Comparison of ENCODE assay signal across 1 mouse cellular context in the genomic region with DNA sequence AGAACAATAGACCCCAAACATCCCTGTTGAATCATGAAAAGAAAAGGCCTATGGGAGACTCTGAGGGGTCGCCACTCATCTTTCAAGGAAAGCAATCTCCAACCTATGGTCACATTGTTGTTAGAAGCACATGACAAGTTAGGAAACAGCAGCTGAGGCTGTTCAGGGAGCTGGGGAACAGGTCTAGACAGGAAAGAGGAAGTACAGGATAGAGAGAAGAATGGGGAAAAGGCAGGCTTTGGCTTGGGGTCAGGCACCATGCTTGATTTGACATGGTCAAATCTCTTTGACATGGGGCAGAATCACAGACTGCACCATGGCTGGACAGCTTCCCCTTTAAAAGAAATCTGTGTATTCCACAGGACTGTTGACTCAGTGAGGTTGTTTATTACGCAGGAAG.
TF ChIP-seq lines count a peak whose summit lies in the region.

No protein-coding gene starts in this region.

TF ChIP-seq in CH12.LX, 34 proteins besides CTCF, POLR2A, EP300 and RAD21 (continued from another document):
- no peak for TF ChIP-seq NELFE (IDR thresholded peaks at IDR 0.05; ENCODE audit: low read depth, low read length)
- no peak for TF ChIP-seq ZC3H11A (IDR thresholded peaks at IDR 0.05; ENCODE audit: low read depth, low read length)
- no peak for TF ChIP-seq KAT2A (IDR thresholded peaks at IDR 0.05; ENCODE audit: insufficient replicate concordance, low read length)
- no peak for TF ChIP-seq NRF1 (IDR thresholded peaks at IDR 0.05; ENCODE audit: low read depth, low read length)
- TF ChIP-seq MXI1 (IDR thresholded peaks at IDR 0.05; ENCODE audit: low read depth, low read length), result no peak
- no peak for TF ChIP-seq BHLHE40 (IDR thresholded peaks at IDR 0.05; ENCODE audit: low read depth, low read length)
- no peak for TF ChIP-seq ZMIZ1 (IDR thresholded peaks at IDR 0.05; ENCODE audit: low read depth, low read length)
- no peak for TF ChIP-seq MAFK (IDR thresholded peaks at IDR 0.05; ENCODE audit: insufficient replicate concordance, low read length)
- no peak for TF ChIP-seq MAZ (IDR thresholded peaks at IDR 0.05; ENCODE audit: low read depth, low read length)
- no peak for TF ChIP-seq GABPA (IDR thresholded peaks at IDR 0.05; ENCODE audit: insufficient replicate concordance, low read depth, low read length)
- TF ChIP-seq USF2 (conservative IDR thresholded peaks at IDR 0.05; ENCODE audit: low read depth, low read length), result no peak
- no peak for TF ChIP-seq IRF4 (IDR thresholded peaks at IDR 0.05; ENCODE audit: low read depth, low read length)
- TF ChIP-seq E2F4 (IDR thresholded peaks at IDR 0.05; ENCODE audit: insufficient replicate concordance, low read depth, low read length), result no peak
- no peak for TF ChIP-seq RCOR1 (conservative IDR thresholded peaks at IDR 0.05; ENCODE audit: low read depth, low read length)
- no peak for TF ChIP-seq TCF12 (IDR thresholded peaks at IDR 0.05; ENCODE audit: low read depth, low read length)
- TF ChIP-seq ZKSCAN1 (IDR thresholded peaks at IDR 0.05; ENCODE audit: borderline replicate concordance, low read depth, low read length), result no peak
